Mouse (Mus musculus): ENCODE measurements at regions not wholly inside any gene's neighbourhood (a gene's known extent, or its start where the extent isn't known, plus 50 kb on each side); places are given as distances from the start of the nearest gene placed in this dataset.

GRCm38 (mm10) chr13:52187841-52188604 lies 341.5 kb downstream of the Gadd45g start:
- in situ Hi-C loops (cut with MboI, MseI): no loop called here

- in situ Hi-C loops (cut with MboI, MseI): no loop called here
Observed at GRCm38 (mm10) chr13:52188605-52189003, 342.1 kb downstream of the Gadd45g start.

- in situ Hi-C loops (cut with MboI, MseI): no loop called here
Observed at GRCm38 (mm10) chr13:52189382-52189923, 341.6 kb downstream of the Diras2 start.

- in situ Hi-C loops (cut with MboI, MseI): no loop called here
Observed at GRCm38 (mm10) chr13:52190256-52190655, 340.8 kb downstream of the Diras2 start.

GRCm38 (mm10) chr13:52190848-52191590 lies 340.1 kb downstream of the Diras2 start:
- in situ Hi-C loops (cut with MboI, MseI): no loop called here

GRCm38 (mm10) chr13:52196917-52197316 lies 334.2 kb downstream of the Diras2 start:
- in situ Hi-C loops (cut with MboI, MseI): no loop called here

GRCm38 (mm10) chr13:52198649-52199348 lies 332.3 kb downstream of the Diras2 start:
- in situ Hi-C loops (cut with MboI, MseI): no loop called here

- in situ Hi-C loops (cut with MboI, MseI): no loop called here
Observed at GRCm38 (mm10) chr13:52202372-52202771, 328.7 kb downstream of the Diras2 start.

- in situ Hi-C loops (cut with MboI, MseI): no loop called here
Observed at GRCm38 (mm10) chr13:52205951-52206350, 325.1 kb downstream of the Diras2 start.

GRCm38 (mm10) chr13:52216343-52216742 lies 314.7 kb downstream of the Diras2 start:
- in situ Hi-C loops (cut with MboI, MseI): no loop called here

- in situ Hi-C loops (cut with MboI, MseI): no loop called here
Observed at GRCm38 (mm10) chr13:52217066-52217465, 314.0 kb downstream of the Diras2 start.

- in situ Hi-C loops (cut with MboI, MseI): no loop called here
Observed at GRCm38 (mm10) chr13:52217741-52218140, 313.3 kb downstream of the Diras2 start.

GRCm38 (mm10) chr13:52222315-52223097 lies 308.6 kb downstream of the Diras2 start:
- in situ Hi-C loops (cut with MboI, MseI): loop anchor here (5.0 to 10.0 kb wide), 4 partner anchors 90 to 538 kb away; partner anchors contain the start of gene Gadd45g (in 1 of the 2)

GRCm38 (mm10) chr13:52223098-52223962 lies 307.7 kb downstream of the Diras2 start:
- in situ Hi-C loops (cut with MboI, MseI): loop anchor here (5.0 to 10.0 kb wide), 4 partner anchors 91 to 539 kb away; partner anchors contain the start of gene Gadd45g (in 1 of the 2)

- in situ Hi-C loops (cut with MboI, MseI): no loop called here
Observed at GRCm38 (mm10) chr13:52233971-52234370, 297.1 kb downstream of the Diras2 start.

GRCm38 (mm10) chr13:52236105-52236504 lies 295.0 kb downstream of the Diras2 start:
- in situ Hi-C loops (cut with MboI, MseI): no loop called here

GRCm38 (mm10) chr13:52239563-52239962 lies 291.5 kb downstream of the Diras2 start:
- in situ Hi-C loops (cut with MboI, MseI): no loop called here

- in situ Hi-C loops (cut with MboI, MseI): no loop called here
Observed at GRCm38 (mm10) chr13:52241761-52242160, 289.3 kb downstream of the Diras2 start.

- in situ Hi-C loops (cut with MboI, MseI): no loop called here
Observed at GRCm38 (mm10) chr13:52249492-52249891, 281.6 kb downstream of the Diras2 start.

- in situ Hi-C loops (cut with MboI, MseI): loop anchor here (5.0 to 10.0 kb wide), 2 partner anchors 294 to 372 kb away; no protein-coding TSS in a partner anchor
Observed at GRCm38 (mm10) chr13:52250371-52250770, 280.7 kb downstream of the Diras2 start.

Measured in T-helper 17 cell (primary cell).